Mouse (Mus musculus): ENCODE data around the gene Dpy30. TPM values are rescaled to one million over a fixed set of nuclear protein-coding genes. Genes with fewer than 3 reads are reported as not detected.
"Not testable (repeated sequence)": the region's sequence is repeated elsewhere in the genome, so short reads cannot be mapped to it uniquely, and the experiment has no call there.

The Dpy30 gene
- polyA plus RNA-seq, 1 experiment from 2014 or later = 275 TPM

- H3K36me3 ChIP-seq (ENCODE audit: control insufficient read depth, insufficient read depth, low read length); H3K9ac ChIP-seq (ENCODE audit: low read length); H3K27ac ChIP-seq (replicated peaks; ENCODE audit: low read depth, low read length); H3K9me3 ChIP-seq (ENCODE audit: control insufficient read depth, low read length); ATAC-seq (ENCODE audit: insufficient number of reproducible peaks, low FRiP score, low TSS enrichment, low read depth); H3K4me3 ChIP-seq (ENCODE audit: low read depth, low read length); H3K27me3 ChIP-seq (ENCODE audit: control insufficient read depth, insufficient read depth, low read length); DNase-seq (ENCODE audit: low spot score); H3K4me1 ChIP-seq (ENCODE audit: control insufficient read depth, insufficient read depth, low read length); H3K4me2 ChIP-seq (ENCODE audit: low read depth, severe bottlenecking): not testable (repeated sequence)
- 87% methylated on average over 5 of the region's 5 CpGs for WGBS
These were observed 26.8 kb downstream of the Dpy30 start for GRCm38 (mm10) chr17:74296991-74297390.

- no peaks in the 10 kb centered on the region for H3K27me3 ChIP-seq (ENCODE audit: control insufficient read depth, insufficient read depth, low read length)
- H3K36me3 ChIP-seq (ENCODE audit: control insufficient read depth, insufficient read depth, low read length) = peaks cover 1% of the 10 kb centered on the region; the same call in 1 of the 2 replicates
- peak overlapping the region; percentile 90 for H3K4me3 ChIP-seq (ENCODE audit: low read depth, low read length)
- ATAC-seq (ENCODE audit: insufficient number of reproducible peaks, low FRiP score, low TSS enrichment, low read depth) = no peak
- WGBS = 43% methylated on average over 11 of the region's 11 CpGs
- DNase-seq (ENCODE audit: low spot score) = no peak
- peak overlapping the region; percentile 96 for H3K9ac ChIP-seq (ENCODE audit: low read length)
- H3K4me2 ChIP-seq (ENCODE audit: low read depth, severe bottlenecking) = peak overlapping the region; percentile 57
- H3K4me1 ChIP-seq (ENCODE audit: control insufficient read depth, insufficient read depth, low read length) = 0 out of 2 replicates have a peak, but pooled peaks cover 5% of the 10 kb centered on the region
- H3K9me3 ChIP-seq (ENCODE audit: control insufficient read depth, low read length) = no peaks in the 10 kb centered on the region
- H3K27ac ChIP-seq (replicated peaks; ENCODE audit: low read depth, low read length) = no peak overlapping the region
These were observed 27.5 kb downstream of the Dpy30 start for GRCm38 (mm10) chr17:74296076-74296823.

GRCm38 (mm10) chr17:74295026-74295970 lies 28.4 kb downstream of the Dpy30 start, which contains the start of gene Memo1:
Memo1 (minus strand) TSS chr17:74295521.
- Histone ChIP-seq H3K4me2 (ENCODE audit: low read depth, severe bottlenecking) (peak within 1 kb of the TSS; percentile 57), H3K9me3 (ENCODE audit: control insufficient read depth, low read length) (no peaks in the 10 kb centered on the region), H3K4me1 (ENCODE audit: control insufficient read depth, insufficient read depth, low read length) (0 out of 2 replicates have a peak, but pooled peaks cover 5% of the 10 kb centered on the region), H3K4me3 (ENCODE audit: low read depth, low read length) (peak within 1 kb of the TSS; percentile 90), H3K27ac (replicated peaks; ENCODE audit: low read depth, low read length) (peak within 1 kb of the TSS; percentile 96), H3K27me3 (ENCODE audit: control insufficient read depth, insufficient read depth, low read length) (no peaks in the 10 kb centered on the region), H3K36me3 (ENCODE audit: control insufficient read depth, insufficient read depth, low read length) (no peaks in the 10 kb centered on the region; the same call in 1 of the 2 replicates), H3K9ac (ENCODE audit: low read length) (peak within 1 kb of the TSS; percentile 96)
- WGBS = under 1% methylated on average over 67 of the region's 110 CpGs
- DNase-seq (ENCODE audit: low spot score) = peak; percentile 86
- peak; percentile 82 for ATAC-seq (ENCODE audit: insufficient number of reproducible peaks, low FRiP score, low TSS enrichment, low read depth)

GRCm38 (mm10) chr17:74294426-74295025 lies 29.2 kb downstream of the Dpy30 start:
- under 1% methylated on average over 58 of the region's 80 CpGs for WGBS
- no peaks in the 10 kb centered on the region for H3K9me3 ChIP-seq (ENCODE audit: control insufficient read depth, low read length)

GRCm38 (mm10) chr17:74293687-74294425 lies 29.9 kb downstream of the Dpy30 start:
- H3K4me2 ChIP-seq (ENCODE audit: low read depth, severe bottlenecking) = peak overlapping the region; percentile 53
- H3K27me3 ChIP-seq (ENCODE audit: control insufficient read depth, insufficient read depth, low read length) = no peaks in the 10 kb centered on the region
- 2% methylated on average over 18 of the region's 18 CpGs for WGBS
- peaks cover 2% of the 10 kb centered on the region; the same call in 1 of the 2 replicates for H3K36me3 ChIP-seq (ENCODE audit: control insufficient read depth, insufficient read depth, low read length)
- ATAC-seq (ENCODE audit: insufficient number of reproducible peaks, low FRiP score, low TSS enrichment, low read depth) (0 out of 2 replicates have a peak, but pooled peaks have one; percentile 2), DNase-seq (ENCODE audit: low spot score) (peak; percentile 69)
- peak overlapping the region; percentile 90 for H3K4me3 ChIP-seq (ENCODE audit: low read depth, low read length)
- no peaks in the 10 kb centered on the region for H3K9me3 ChIP-seq (ENCODE audit: control insufficient read depth, low read length)
- peak overlapping the region; percentile 96 for H3K9ac ChIP-seq (ENCODE audit: low read length)
- 0 out of 2 replicates have a peak, but pooled peaks cover 5% of the 10 kb centered on the region for H3K4me1 ChIP-seq (ENCODE audit: control insufficient read depth, insufficient read depth, low read length)
- H3K27ac ChIP-seq (replicated peaks; ENCODE audit: low read depth, low read length) = peak overlapping the region; percentile 96

More at GRCm38 (mm10) chr17:74294426-74295025, 29.2 kb downstream of the Dpy30 start:
- peak overlapping the region; percentile 53 for H3K4me2 ChIP-seq (ENCODE audit: low read depth, severe bottlenecking)
- peak; percentile 81 for DNase-seq (ENCODE audit: low spot score)
- peak overlapping the region; percentile 96 for H3K9ac ChIP-seq (ENCODE audit: low read length)
- H3K27me3 ChIP-seq (ENCODE audit: control insufficient read depth, insufficient read depth, low read length) = no peaks in the 10 kb centered on the region
- peak overlapping the region; percentile 90 for H3K4me3 ChIP-seq (ENCODE audit: low read depth, low read length)
- ATAC-seq (ENCODE audit: insufficient number of reproducible peaks, low FRiP score, low TSS enrichment, low read depth) = peak; percentile 87
- peak overlapping the region; percentile 96 for H3K27ac ChIP-seq (replicated peaks; ENCODE audit: low read depth, low read length)
- no peaks in the 10 kb centered on the region; the same call in 1 of the 2 replicates for H3K36me3 ChIP-seq (ENCODE audit: control insufficient read depth, insufficient read depth, low read length)
- 0 out of 2 replicates have a peak, but pooled peaks cover 5% of the 10 kb centered on the region for H3K4me1 ChIP-seq (ENCODE audit: control insufficient read depth, insufficient read depth, low read length)

GRCm38 (mm10) chr17:74291640-74292361 lies 31.9 kb downstream of the Dpy30 start:
- 0 out of 2 replicates have a peak, but pooled peaks cover 5% of the 10 kb centered on the region for H3K4me1 ChIP-seq (ENCODE audit: control insufficient read depth, insufficient read depth, low read length)
- H3K9ac ChIP-seq (ENCODE audit: low read length) = no peak overlapping the region
- no peak overlapping the region for H3K4me3 ChIP-seq (ENCODE audit: low read depth, low read length)
- ATAC-seq (ENCODE audit: insufficient number of reproducible peaks, low FRiP score, low TSS enrichment, low read depth) (no peak), DNase-seq (ENCODE audit: low spot score) (no peak)
- H3K27me3 ChIP-seq (ENCODE audit: control insufficient read depth, insufficient read depth, low read length) = no peaks in the 10 kb centered on the region
- H3K36me3 ChIP-seq (ENCODE audit: control insufficient read depth, insufficient read depth, low read length) = peaks cover 5% of the 10 kb centered on the region
- no peaks in the 10 kb centered on the region for H3K9me3 ChIP-seq (ENCODE audit: control insufficient read depth, low read length)
- H3K4me2 ChIP-seq (ENCODE audit: low read depth, severe bottlenecking) = no peak overlapping the region
- 81% methylated on average over 4 of the region's 4 CpGs for WGBS
- H3K27ac ChIP-seq (replicated peaks; ENCODE audit: low read depth, low read length) = no peak overlapping the region

GRCm38 (mm10) chr17:74290869-74291268 lies 32.9 kb downstream of the Dpy30 start:
- Histone ChIP-seq H3K27ac (replicated peaks; ENCODE audit: low read depth, low read length) (no peak overlapping the region), H3K4me1 (ENCODE audit: control insufficient read depth, insufficient read depth, low read length) (0 out of 2 replicates have a peak, but pooled peaks cover 5% of the 10 kb centered on the region), H3K27me3 (ENCODE audit: control insufficient read depth, insufficient read depth, low read length) (no peaks in the 10 kb centered on the region), H3K4me3 (ENCODE audit: low read depth, low read length) (no peak overlapping the region), H3K36me3 (ENCODE audit: control insufficient read depth, insufficient read depth, low read length) (peaks cover 5% of the 10 kb centered on the region), H3K9ac (ENCODE audit: low read length) (no peak overlapping the region), H3K4me2 (ENCODE audit: low read depth, severe bottlenecking) (no peak overlapping the region), H3K9me3 (ENCODE audit: control insufficient read depth, low read length) (no peaks in the 10 kb centered on the region)
- no peak for ATAC-seq (ENCODE audit: insufficient number of reproducible peaks, low FRiP score, low TSS enrichment, low read depth)
- no peak for DNase-seq (ENCODE audit: low spot score)
